Mouse (Mus musculus) heart, embryonic 16.5 days (tissue): Measurements from ENCODE around the gene Zfp942. TPM values are rescaled to one million over a fixed set of nuclear protein-coding genes. Genes with fewer than 3 reads are reported as not detected.
"Not testable (repeated sequence)": the region's sequence is repeated elsewhere in the genome, so short reads cannot be mapped to it uniquely, and the experiment has no call there.

ENCODE experiments used
- ATAC-seq: fragments of 200-750 bp; cut with Nextera tagmentation; replicated peaks from 2 replicates; pipeline ENCODE4 v1.8.0; 2017; ENCODE audit warnings: moderate number of reproducible peaks; ENCODE audit not compliant: insufficient read depth, low FRiP score; ENCODE audit errors: extremely low read depth
- H3K27ac ChIP-seq: fragments of 300-500 bp; sonication (generic); 2 replicates; pipeline ENCODE4 v1.5.1; 2014; ENCODE audit warnings: mild to moderate bottlenecking, low read length, control low read depth, moderate library complexity
- H3K27me3 ChIP-seq: fragments of 300-500 bp; sonication (generic); 2 replicates; pipeline ENCODE4 v1.6.1; 2014; ENCODE audit warnings: low read length, mixed read lengths; ENCODE audit not compliant: control insufficient read depth, insufficient read depth
- H3K36me3 ChIP-seq: fragments of 300-500 bp; sonication (generic); 2 replicates; pipeline ENCODE4 v1.6.1; 2014; ENCODE audit not compliant: control insufficient read depth, insufficient read depth
- H3K4me1 ChIP-seq: fragments of 300-500 bp; sonication (generic); 2 replicates; pipeline ENCODE4 v1.6.1; 2014; ENCODE audit warnings: low read length, mixed read lengths; ENCODE audit not compliant: control insufficient read depth, insufficient read depth
- H3K4me2 ChIP-seq: fragments of 300-500 bp; sonication (generic); 2 replicates; pipeline ENCODE4 v1.6.1; 2014; ENCODE audit warnings: low read depth, mild to moderate bottlenecking, control low read depth, low read length
- H3K4me3 ChIP-seq: fragments of 300-500 bp; sonication (generic); 2 replicates; pipeline ENCODE4 v1.5.1; 2014; ENCODE audit warnings: mild to moderate bottlenecking, control low read depth, low read length
- H3K9ac ChIP-seq: fragments of 300-500 bp; sonication (generic); 2 replicates; pipeline ENCODE4 v1.6.1; 2014; ENCODE audit warnings: low read length, control low read depth
- H3K9me3 ChIP-seq: fragments of 300-500 bp; sonication (generic); replicated peaks from 2 replicates; pipeline ENCODE4 v1.6.1; 2016; ENCODE audit warnings: low read length; ENCODE audit not compliant: control insufficient read depth
- WGBS: fragments of 180-500 bp; shearing (Covaris S2); extraction: QIAGEN DNeasy Blood & Tissue Kit; methylation state at CpG from one replicate; pipeline ENCODE4 v1.1.7; 2014; 5-methylcytosine and 5-hydroxymethylcytosine counted together
- polyA plus RNA-seq: library from polyadenylated mRNA; unstranded; fragments of >200 nt; fragmentation: Nextera tagmentation; extraction: Ambion mirVana; gene quantifications from 2 replicates; pipeline ENCODE4 v1.2.1, GENCODE M21; 2015

Zfp942 gene
- polyA plus RNA-seq, result 11.1 and 12.4 TPM in 2 replicates

GRCm38 (mm10) chr17:21962107-21962907 is at the start of gene Zfp942, which contains the start of gene Zfp943:
Gene Zfp942 (minus strand): TSS chr17:21962464.
Gene Zfp943 (plus strand): TSS chr17:21962552.
- Histone ChIP-seq H3K4me3 (peak within 1 kb of the TSS; percentile 83), H3K9ac (peak within 1 kb of the TSS; percentile 88), H3K4me1 (peaks cover 11% of the 10 kb centered on the region; the same call in 1 of the 2 replicates), H3K4me2 (peak within 1 kb of the TSS; percentile 69), H3K27ac (peak within 1 kb of the TSS; percentile 90)
- 0% methylated on average over 41 of the region's 55 CpGs for WGBS
- not testable (repeated sequence) for H3K9me3 ChIP-seq, H3K27me3 ChIP-seq, H3K36me3 ChIP-seq
- ATAC-seq, result peak; percentile 98

DNA sequence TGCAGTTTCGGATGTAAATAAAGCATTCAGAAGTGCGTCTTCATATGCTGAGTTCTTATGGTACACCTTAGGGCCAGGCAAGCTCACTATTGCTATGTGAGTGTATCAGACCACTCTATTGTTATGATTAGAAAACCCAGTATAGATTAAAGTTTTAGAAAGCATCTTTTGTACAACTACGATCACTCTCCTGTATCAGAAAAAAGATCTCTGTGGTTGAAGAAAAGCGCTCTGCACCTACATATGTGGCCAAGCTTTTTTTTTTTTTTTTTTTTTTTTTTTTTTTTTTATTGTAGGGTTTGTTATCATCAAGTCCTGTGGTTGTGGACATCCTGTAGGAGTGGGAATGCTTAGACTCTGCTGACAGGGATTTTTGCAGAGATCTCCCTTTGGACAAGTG is 1.0 kb upstream of the Zfp942 start:
- Histone ChIP-seq H3K36me3 (peaks cover 4% of the 10 kb centered on the region; the same call in 1 of the 2 replicates), H3K27me3 (no peaks in the 10 kb centered on the region), H3K4me3 (peak overlapping the region; percentile 47), H3K27ac (no peak overlapping the region), H3K4me2 (peak overlapping the region; percentile 64), H3K9ac (peak overlapping the region; percentile 57), H3K9me3 (no peaks in the 10 kb centered on the region), H3K4me1 (peaks cover 11% of the 10 kb centered on the region; the same call in 1 of the 2 replicates)
- WGBS, result 51% methylated on average over 4 of the region's 4 CpGs
- no peak for ATAC-seq

- not testable (repeated sequence) for H3K36me3 ChIP-seq, H3K4me1 ChIP-seq, H3K27me3 ChIP-seq, H3K27ac ChIP-seq, H3K9me3 ChIP-seq
- ATAC-seq, result peak; percentile 98
- Histone ChIP-seq H3K4me2 (peak within 1 kb of the TSS; percentile 81), H3K9ac (peak within 1 kb of the TSS; percentile 79), H3K4me3 (peak within 1 kb of the TSS; percentile 71)
- under 1% methylated on average over 24 of the region's 24 CpGs for WGBS
These were observed 52.7 kb downstream of the Zfp942 start, which contains the start of gene Zfp995 for GRCm38 (mm10) chr17:21909456-21910052. Gene Zfp995 (minus strand): TSS chr17:21909926.

DNA sequence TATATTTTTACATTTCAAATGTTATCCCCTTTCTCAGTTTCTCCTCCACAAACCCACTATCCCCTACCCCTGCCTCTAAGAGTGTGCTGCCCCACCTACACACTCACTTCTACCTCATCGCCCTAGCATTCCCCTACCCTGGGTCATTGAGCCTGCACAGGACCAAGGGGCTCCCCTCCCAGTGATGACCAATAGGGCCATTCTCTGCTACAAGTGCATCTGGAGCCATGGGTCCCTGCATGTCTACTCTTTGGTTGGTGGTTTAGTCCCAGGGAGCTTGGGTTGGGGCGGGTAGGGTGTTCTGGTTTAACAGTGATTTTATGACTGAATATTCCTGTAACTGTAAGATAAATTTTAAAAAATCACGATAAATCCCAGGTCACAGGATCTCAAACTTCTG is 53.2 kb downstream of the Zfp942 start:
- no peak overlapping the region for H3K27ac ChIP-seq

More for the DNA sequence above, 53.2 kb downstream of the Zfp942 start:
- peak overlapping the region; percentile 81 for H3K4me2 ChIP-seq
- H3K9me3 ChIP-seq, result no peaks in the 10 kb centered on the region
- H3K9ac ChIP-seq, result peak overlapping the region; percentile 79
- peak overlapping the region; percentile 71 for H3K4me3 ChIP-seq
- WGBS, result 11% methylated on average over 3 of the region's 3 CpGs
- H3K4me1 ChIP-seq, result no peaks in the 10 kb centered on the region
- no peaks in the 10 kb centered on the region for H3K36me3 ChIP-seq
- ATAC-seq, result peak; percentile 37
- no peaks in the 10 kb centered on the region for H3K27me3 ChIP-seq

Other genes starting within 250 kb of the Zfp942 start
- 4.9 and 5.5 TPM in 2 replicates for gene Zfp229, start 231.7 kb downstream of the Zfp942 start, polyA plus RNA-seq
- 4.1 and 5.8 TPM in 2 replicates for gene Zfp820, start 116.7 kb downstream of the Zfp942 start, polyA plus RNA-seq
- gene Zfp995, start 52.5 kb downstream of the Zfp942 start, polyA plus RNA-seq, result 4.1 and 5.6 TPM in 2 replicates
- gene Zfp943, start 88 bp upstream of the Zfp942 start, polyA plus RNA-seq, result 13.8 and 16.4 TPM in 2 replicates
- 2.3 and 2.7 TPM in 2 replicates for gene Zfp947, start 203.7 kb upstream of the Zfp942 start, polyA plus RNA-seq